Mouse (Mus musculus): ENCODE measurements at regions not wholly inside any gene's neighbourhood (a gene's known extent, or its start where the extent isn't known, plus 50 kb on each side); places are given as distances from the start of the nearest gene placed in this dataset.
A peak's percentile ranks its signal among the peaks of the same experiment; 100 is the strongest.

DNA sequence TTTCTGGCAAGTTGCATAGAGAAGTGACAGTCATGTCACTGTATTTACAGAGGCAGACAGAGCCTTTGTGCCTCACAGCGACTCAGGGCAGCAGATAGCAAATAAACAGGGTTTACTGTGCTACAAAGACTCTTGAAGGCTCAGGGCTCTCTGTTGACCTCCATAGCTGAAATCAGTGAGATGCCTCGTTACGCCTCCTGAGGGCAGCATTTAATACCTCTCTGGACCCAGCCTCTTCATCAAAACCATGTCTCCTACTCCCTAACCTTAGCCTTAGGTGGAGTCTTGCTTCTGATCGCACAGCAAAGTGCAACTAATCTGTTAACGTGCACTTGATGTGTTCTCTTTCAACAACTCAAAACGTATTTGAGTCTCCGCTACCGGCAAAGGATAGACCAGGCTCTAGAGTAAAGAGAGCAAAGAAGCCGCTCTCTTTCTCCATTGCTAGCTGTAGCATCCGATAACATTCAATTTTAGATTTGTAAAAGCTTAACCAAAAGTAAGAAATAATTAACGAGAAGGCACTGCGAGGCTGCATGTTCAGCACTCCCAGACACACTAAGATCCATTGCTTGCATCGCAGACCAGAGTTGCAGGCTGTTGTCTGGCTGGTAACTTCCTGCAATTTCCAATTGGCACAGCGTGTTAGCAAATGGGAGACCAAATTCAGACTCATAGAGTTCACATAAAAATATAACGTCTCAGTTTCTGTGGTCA is 101.1 kb upstream of the Man2a1 start:
- peak; percentile 57 for DNase-seq

DNA sequence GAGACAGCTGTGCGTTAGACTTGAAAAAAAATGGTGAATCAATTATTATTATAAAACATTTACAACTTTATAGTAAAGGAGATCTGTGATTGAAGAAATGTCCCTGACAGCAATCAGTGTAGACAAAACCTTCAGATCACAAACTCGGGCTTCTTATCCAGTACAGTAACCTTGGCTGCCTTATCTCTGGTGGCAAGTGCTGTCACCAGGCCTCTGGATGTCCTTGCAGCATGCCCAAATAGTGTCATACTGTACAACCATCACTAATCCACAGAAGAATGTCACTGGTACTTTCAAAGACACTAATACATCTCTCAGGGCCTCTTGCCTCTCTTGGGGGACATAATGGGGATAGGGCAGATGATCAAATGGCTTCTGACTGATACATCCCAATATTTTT is 98.2 kb upstream of the Man2a1 start:
- DNase-seq: no peak

DNA sequence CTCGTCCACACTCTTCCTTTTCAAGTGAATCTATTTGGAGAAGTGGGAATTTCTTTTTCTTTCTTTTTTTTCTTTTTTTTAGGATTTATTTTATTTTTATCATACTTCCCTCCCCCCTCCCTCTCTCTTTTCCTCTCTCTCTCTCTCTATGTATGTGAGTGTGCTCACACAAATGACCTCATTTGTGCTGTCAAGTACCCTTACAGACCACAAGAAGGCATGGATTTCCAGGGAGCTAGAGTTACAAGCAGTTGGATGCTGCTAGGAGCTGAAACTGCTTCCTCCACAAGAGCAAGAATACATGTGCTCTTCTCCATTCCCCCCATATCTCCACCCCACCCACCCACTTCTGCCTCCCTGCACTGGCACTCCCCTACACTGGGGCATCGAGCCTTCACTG is 94.6 kb upstream of the Man2a1 start:
- no peak for DNase-seq

DNA sequence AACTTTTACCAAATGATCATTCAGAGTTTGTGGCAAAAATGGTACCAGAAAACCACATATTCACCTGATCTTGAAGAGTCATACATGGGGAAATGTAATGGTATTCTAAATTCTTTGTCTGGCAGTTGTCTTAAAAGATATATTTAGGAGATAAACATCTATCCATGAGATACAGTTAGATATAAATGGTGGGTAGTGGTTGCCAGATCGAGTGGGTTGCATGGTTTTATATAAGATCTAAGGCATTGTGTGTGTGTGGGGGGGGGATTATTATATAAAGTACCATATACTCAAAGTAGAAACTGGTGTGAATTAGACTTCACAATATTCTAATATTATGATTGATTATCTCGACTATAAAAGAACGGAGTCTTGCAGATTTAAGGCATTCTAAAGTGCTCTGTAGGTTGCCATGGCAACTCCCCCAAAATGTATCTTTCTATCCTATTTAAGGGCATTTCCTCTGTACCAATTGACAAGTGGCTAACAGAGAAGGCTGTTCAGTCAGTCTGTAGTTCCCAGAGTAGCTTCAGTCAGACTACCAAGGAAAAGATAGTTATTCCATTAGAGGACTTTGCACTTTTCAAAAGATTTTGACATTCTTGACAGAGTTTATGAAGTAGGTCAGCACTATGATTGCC is 89.3 kb upstream of the Man2a1 start:
- DNase-seq: no peak

DNA sequence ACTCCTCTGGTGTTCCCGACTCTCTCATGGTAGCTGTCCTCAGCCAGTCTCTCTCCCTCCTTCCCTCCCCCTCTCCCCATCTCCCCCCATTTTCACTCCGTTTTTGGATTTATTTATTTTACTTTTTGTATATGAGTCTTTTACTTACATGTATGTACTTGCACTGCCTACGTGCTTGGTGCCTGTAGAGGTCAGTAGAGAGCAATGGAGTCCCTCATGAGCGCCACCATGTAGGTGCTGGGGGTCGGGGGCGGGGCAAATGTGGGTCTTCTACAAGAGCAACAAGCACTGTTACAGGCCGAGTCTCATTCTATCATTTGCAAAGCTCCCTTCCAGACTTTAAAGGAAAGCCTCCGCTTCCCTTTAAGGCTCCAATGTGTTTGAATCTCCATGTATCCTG is 78.3 kb upstream of the Man2a1 start:
- DNase-seq: no peak

DNA sequence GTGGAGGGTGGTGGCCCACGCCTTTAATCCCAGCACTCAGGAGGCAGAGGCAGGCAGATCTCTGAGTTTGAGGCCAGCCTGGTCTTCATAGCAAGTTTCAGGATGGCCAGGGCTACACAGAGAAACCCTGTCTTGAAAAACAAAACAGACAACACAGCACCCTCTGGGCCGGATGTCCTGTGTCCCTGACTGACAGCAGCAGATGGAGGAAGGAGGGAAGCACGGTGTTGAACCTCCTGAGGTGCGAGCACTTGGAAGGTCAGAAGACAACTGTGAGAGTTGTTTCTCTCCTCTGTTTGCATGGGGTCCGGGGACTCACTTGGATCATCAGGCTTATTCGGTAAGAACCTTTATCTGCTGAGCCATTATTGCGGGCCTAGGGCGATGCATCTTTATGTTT is 76.6 kb upstream of the Man2a1 start:
- DNase-seq: no peak

DNA sequence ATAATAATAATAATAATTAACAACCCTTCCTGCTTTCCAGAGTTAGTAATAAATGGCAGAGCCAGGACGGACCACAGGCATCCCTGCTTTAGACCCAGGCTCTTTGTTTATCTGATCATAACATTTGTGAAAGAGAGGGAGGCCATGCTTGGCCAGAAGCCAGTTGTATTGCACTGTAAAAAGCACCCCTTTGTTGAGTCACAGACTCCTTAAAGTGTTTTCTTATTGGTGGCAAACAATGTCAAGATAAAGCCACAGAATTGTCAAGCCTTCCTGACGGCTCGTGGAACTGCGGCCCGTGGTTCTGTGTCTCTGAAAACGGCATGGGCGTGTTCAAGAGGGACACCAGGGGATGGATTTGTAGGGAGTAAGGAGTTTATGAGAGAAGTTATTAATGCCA is 72.7 kb upstream of the Man2a1 start:
- no peak for DNase-seq

DNA sequence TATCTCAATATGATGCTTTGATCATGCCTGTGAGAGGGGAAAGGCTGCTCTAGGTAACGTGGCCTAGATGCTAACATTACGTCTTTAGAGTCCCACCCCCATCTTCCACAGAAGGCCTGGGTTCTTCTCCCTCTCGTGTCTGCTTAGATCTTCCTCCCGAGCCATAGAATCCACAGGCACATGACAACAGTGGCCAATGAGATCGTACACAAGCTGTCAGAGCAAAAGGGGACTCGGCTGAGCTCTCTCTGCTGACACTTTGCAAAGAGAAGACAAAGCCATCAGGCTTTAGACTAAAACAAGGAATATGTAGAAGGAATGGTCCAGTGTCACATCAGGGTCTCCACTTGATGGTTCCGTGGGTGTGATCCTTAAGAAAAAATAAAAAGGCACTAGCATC is 72.1 kb upstream of the Man2a1 start:
- DNase-seq: no peak

DNA sequence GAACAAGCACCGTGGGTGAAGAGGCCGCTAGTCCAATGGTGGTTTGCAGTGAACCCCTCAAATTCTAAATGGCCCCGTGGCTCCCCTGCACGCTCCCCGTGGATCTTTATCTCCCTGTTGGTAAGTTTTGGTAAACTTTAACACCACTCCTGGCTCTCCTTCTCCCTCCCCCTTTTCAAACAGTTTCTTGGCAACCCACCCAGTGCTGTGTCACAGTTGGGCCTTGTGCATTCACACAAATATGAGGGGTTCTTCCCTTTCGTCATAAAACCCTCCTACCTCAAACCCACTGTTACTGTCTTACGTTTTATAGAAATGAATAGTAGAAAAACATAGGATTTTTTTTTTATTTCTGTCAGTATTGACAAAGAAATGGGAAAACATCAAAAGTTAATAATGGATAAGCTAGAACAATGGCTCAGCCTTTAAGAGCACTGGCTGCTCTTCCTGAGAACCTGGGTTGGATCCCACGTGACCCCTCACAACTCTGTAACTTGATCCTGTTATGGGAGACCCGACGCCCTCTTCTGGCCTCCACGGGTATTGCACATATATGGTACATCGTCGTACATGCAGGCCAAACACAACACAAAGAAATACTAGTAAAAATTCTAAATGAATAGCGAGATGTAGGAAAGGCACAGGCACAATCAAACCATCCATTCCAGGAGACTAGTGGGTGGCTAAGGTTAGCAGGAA is 71.1 kb upstream of the Man2a1 start:
- DNase-seq: no peak

DNA sequence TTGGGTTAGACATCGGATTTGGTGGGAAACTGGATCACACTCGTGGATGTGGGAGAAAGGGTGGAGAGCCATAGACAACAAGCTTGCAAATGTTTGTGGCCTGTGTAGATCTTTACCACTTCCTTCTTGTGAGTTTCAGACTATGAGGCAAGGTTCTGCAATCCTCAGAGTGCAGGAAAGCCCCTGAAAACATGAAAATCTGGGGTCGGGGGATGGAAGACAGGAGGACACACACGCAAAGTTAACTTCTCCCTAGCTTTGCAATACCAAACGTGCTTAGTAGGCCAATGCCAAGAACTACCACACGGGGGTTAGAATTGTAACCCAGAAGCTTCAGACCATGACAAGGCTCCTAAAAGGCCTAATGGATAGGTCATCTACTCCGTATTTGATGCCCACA is 69.4 kb upstream of the Man2a1 start:
- DNase-seq: no peak

DNA sequence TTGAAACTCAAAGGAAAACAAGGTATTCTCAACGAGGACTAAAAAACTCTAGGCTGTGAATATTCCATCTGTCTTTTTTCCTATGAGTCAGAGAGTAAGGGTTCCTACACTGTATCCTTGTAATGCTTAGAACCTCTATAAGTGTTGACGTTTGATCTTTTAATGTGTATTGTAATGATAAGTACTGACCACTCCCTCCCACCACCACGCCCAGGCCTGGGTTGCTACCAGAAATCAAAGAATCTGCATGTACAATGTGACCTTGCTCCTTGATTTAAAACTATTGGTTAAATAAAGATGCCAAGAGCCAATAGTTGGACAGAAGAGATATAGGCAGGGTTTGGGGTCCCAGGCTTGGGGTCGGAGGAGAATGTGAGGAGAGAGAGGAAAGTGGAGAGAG is 66.2 kb upstream of the Man2a1 start:
- DNase-seq: no peak

DNA sequence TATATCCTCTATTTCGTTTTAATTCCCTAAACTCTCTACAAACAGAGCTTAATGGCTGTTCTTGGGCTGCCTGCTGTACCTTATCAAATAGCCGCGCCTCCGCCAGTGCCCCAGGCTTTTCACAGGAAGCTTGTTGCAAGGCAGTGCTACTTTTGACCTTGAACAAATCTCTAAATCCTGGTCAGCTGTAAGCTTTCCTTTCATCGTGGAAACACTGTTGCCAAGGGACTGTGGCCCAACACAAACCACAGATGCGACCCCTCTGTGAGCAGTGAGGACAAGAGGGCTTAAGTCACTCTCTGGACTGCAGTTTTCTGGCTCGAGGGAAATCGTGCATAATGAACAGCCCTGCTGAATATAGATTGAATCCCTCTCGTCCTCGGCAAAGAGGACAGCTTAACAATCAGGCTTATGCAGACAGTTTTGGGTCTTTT is 62.0 kb upstream of the Man2a1 start:
- peak; percentile 34 for DNase-seq

DNA sequence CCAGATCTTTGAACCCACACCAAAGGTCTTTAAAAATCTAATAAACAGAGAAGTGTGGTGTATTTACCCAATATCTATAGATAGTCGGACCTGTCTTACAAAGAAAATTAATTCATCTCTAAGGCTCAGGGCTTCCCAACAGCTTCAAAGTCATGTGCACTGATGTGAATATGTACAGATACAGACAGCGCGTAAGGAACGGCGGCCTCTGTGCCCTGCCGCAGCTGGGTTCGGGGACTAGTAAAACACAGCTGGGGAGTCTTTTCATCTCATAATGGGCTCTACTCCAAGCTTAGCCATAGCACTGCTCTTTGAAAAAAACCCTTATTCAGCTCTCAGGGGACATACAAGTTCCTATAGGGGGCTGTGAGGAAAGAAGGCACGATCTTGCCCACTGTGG is 60.1 kb upstream of the Man2a1 start:
- DNase-seq: no peak

DNA sequence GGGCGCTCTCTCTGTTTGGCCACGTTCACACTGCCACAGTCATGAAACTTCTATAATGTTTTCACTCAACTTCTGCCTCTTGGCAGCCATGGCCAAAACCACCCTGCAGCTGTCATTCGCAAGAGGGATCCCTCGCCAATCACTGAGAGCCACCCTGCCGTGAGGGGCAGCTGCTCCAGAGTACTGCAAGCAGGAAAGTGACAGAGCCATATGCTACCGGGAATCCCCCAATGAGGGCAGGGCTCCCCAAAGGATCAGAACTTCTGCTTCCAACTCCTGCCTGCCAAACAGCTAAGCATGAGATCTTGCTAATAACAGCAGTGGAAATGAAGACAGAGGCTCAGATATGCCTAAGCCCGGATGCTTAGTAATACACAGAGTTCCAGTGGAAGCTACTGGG is 52.0 kb upstream of the Man2a1 start:
- no peak for DNase-seq

DNA sequence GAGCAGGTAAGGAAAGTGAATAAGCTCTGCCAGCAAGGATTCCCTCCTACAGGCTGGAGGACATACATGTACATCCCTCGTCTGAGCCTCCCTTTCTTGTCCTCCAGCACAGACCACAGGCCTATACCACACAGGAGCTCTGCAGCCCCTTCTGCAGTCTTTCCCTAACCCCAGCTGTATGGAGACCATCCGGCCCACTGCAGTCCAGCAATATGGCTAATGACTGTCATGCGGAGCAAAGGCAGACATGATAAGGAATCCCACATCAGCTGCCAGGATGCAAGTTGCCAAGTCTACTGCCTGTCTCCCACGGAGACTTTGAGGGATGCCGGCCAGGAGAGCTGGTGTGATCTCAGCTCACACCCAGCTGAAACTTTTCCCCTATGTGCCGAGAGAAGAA is 50.5 kb upstream of the Man2a1 start:
- DNase-seq: peak; percentile 43

Small RNA genes lying in the stretch of these regions (microRNA-seq; reads per million reads assigned to microRNA genes)
- gene Mir6420: 0 reads per million in 2 experiments
